Mouse (Mus musculus): ENCODE data around the gene Aspscr1.
"Not testable (repeated sequence)": the region's sequence is repeated elsewhere in the genome, so short reads cannot be mapped to it uniquely, and the experiment has no call there.

Gene Aspscr1

GRCm38 (mm10) chr11:120713580-120714518, 41.1 kb downstream of the Aspscr1 start, which contains the start of the genes Cenpx and Lrrc45:
TSS of gene Cenpx (minus strand) at chr11:120713738.
TSS of gene Lrrc45 (plus strand) at chr11:120713925.
- peak; percentile 92 to 95 for DNase-seq (ENCODE audit: low spot score in 2 of 2)

GRCm38 (mm10) chr11:120714546-120714945, 41.8 kb downstream of the Aspscr1 start:
- no peak for DNase-seq (ENCODE audit: low spot score in 2 of 2)

- DNase-seq (ENCODE audit: low spot score in 2 of 2): no peak
Observed at GRCm38 (mm10) chr11:120715131-120715530, 42.4 kb downstream of the Aspscr1 start.

- DNase-seq (ENCODE audit: low spot score in 2 of 2): no peak
Observed at GRCm38 (mm10) chr11:120719242-120719641, 46.5 kb downstream of the Aspscr1 start.

- no peak for DNase-seq (ENCODE audit: low spot score in 2 of 2)
Observed at GRCm38 (mm10) chr11:120719841-120720376, 47.1 kb downstream of the Aspscr1 start.

GRCm38 (mm10) chr11:120720450-120720849, 47.7 kb downstream of the Aspscr1 start:
- DNase-seq (ENCODE audit: low spot score in 2 of 2): peak; percentile 94 to 95

GRCm38 (mm10) chr11:120721124-120722066, 48.6 kb downstream of the Aspscr1 start, which contains the start of gene Rac3:
TSS of gene Rac3 (plus strand) at chr11:120721470.
- DNase-seq (ENCODE audit: low spot score in 2 of 2): peak; percentile 61 to 83

GRCm38 (mm10) chr11:120722067-120722630, 49.4 kb downstream of the Aspscr1 start:
- no peak for DNase-seq (ENCODE audit: low spot score in 2 of 2)

- no peak for DNase-seq (ENCODE audit: low spot score in 2 of 2)
Observed at GRCm38 (mm10) chr11:120722761-120723382, 50.1 kb downstream of the Aspscr1 start.

- no peak for DNase-seq (ENCODE audit: low spot score in 2 of 2)
Observed at GRCm38 (mm10) chr11:120723509-120723908, 50.7 kb downstream of the Aspscr1 start.

GRCm38 (mm10) chr11:120726243-120727168, 53.7 kb downstream of the Aspscr1 start:
- DNase-seq (ENCODE audit: low spot score in 2 of 2): no peak

GRCm38 (mm10) chr11:120727169-120727527, 54.4 kb downstream of the Aspscr1 start, which contains the start of gene Dcxr:
TSS of gene Dcxr (minus strand) at chr11:120727281.
- DNase-seq (ENCODE audit: low spot score in 2 of 2): peak in 1 of 2 experiments; percentile 63

- DNase-seq (ENCODE audit: low spot score in 2 of 2): no peak
Observed at GRCm38 (mm10) chr11:120727564-120727963, 54.8 kb downstream of the Aspscr1 start.

GRCm38 (mm10) chr11:120728530-120729240, 55.9 kb downstream of the Aspscr1 start:
- DNase-seq (ENCODE audit: low spot score in 2 of 2): no peak

GRCm38 (mm10) chr11:120729432-120730050, 56.8 kb downstream of the Aspscr1 start:
- not testable (repeated sequence) for DNase-seq (ENCODE audit: low spot score in 2 of 2)

- DNase-seq (ENCODE audit: low spot score in 2 of 2): no peak
Observed at GRCm38 (mm10) chr11:120730331-120730870, 57.6 kb downstream of the Aspscr1 start.

- no peak for DNase-seq (ENCODE audit: low spot score in 2 of 2)
Observed at GRCm38 (mm10) chr11:120731395-120731794, 58.6 kb downstream of the Aspscr1 start.
